Mouse (Mus musculus): Measurements from ENCODE around the gene Atp1a1.

- TF ChIP-seq GATA1 (IDR thresholded peaks at IDR 0.05; ENCODE audit: borderline replicate concordance, low read length) (no peak), FLI1 (IDR thresholded peaks at IDR 0.05; ENCODE audit: low read length) (no peak)
These were observed 75.4 kb downstream of the Atp1a1 start for GRCm38 (mm10) chr3:101528900-101529594.
